ENCODE assay signal across 11 mouse cellular contexts in the genomic region with DNA sequence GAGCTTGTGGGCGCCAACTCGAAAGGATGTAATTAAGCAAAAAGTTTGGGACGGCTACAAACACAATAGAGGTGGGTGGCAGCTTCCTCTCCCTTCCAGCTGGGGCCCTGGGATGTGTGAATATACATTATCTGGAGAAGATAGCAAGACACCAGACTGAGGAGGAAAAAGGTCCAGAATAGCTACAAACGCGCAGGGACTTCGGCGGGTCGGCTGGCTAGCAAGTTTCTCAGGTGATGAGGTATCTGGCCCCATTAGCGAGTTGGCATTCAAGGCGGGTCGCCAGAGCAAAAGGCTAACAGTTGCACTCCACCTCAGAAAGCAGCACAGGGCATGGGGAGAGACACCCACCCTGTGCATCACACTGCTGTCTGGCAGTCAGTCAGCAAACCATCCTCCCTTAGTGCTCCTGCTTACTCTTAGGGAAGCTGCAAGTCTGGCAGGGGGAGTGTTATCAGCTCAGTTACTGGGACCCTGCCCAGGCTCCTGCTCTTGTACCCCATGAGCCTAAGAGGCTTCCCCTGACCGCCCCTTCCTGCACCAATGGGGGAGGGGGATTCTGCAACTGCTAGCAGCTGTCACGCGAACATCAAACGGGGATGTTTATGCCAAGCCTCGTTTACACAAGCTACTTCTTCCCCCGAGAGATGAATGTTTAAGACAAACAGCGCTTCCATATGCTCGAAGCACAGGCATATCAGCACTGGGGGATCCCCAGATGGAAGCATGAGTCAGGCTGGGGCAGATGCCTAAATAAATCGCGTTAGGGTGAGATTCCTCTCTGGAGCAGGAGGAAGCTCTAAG.
A peak's percentile ranks its signal among the peaks of the same experiment; 100 is the strongest.
DNase-seq lines count a peak whose midpoint lies in the region; ATAC-seq and TF ChIP-seq lines count a peak whose summit lies in the region.
"Had no signal": no experiment of that assay in that cellular context is flagged by ENCODE, and none has a peak within 500 bp of the region (broad histone marks: within the 10 kb centered on the region; RNA-seq: fewer than 3 reads in every experiment).

No protein-coding gene starts in this region.

- H3K4me1 ChIP-seq in forebrain, embryonic 13.5 days, result peaks cover 25% of the 10 kb centered on the region
- H3K4me1 ChIP-seq in forebrain, embryonic 10.5 days, result no peaks in the 10 kb centered on the region
- peaks cover 6% of the 10 kb centered on the region for H3K4me1 ChIP-seq in hindbrain, embryonic 16.5 days (ENCODE audit: control insufficient read depth, insufficient read depth, low read depth, low read length)
- no peaks in the 10 kb centered on the region for H3K4me1 ChIP-seq in midbrain, postnatal 0 days (ENCODE audit: insufficient read depth, low read length)

- H3K27ac ChIP-seq in forebrain, embryonic 13.5 days, result peak overlapping the region; percentile 40
- no peak overlapping the region for H3K27ac ChIP-seq in forebrain, embryonic 10.5 days
- no peak overlapping the region for H3K27ac ChIP-seq in hindbrain, embryonic 16.5 days (ENCODE audit: low read depth, low read length)
- no peak overlapping the region for H3K27ac ChIP-seq in midbrain, postnatal 0 days (ENCODE audit: low read depth, low read length)
- H3K27ac ChIP-seq: liver, embryonic 14.5 days had no signal

- no peaks in the 10 kb centered on the region for H3K27me3 ChIP-seq in forebrain, embryonic 13.5 days
- no peaks in the 10 kb centered on the region for H3K27me3 ChIP-seq in forebrain, embryonic 10.5 days (ENCODE audit: poor library complexity, severe bottlenecking)
- H3K27me3 ChIP-seq in hindbrain, embryonic 16.5 days (replicated peaks; ENCODE audit: control insufficient read depth, insufficient read depth, low read length), result no peaks in the 10 kb centered on the region
- H3K27me3 ChIP-seq in midbrain, postnatal 0 days (ENCODE audit: insufficient read depth, low read length), result no peaks in the 10 kb centered on the region

- H3K4me3 ChIP-seq in forebrain, embryonic 13.5 days, result no peak overlapping the region
- no peak overlapping the region for H3K4me3 ChIP-seq in forebrain, embryonic 10.5 days
- no peak overlapping the region for H3K4me3 ChIP-seq in hindbrain, embryonic 16.5 days (ENCODE audit: low read length)
- no peak overlapping the region for H3K4me3 ChIP-seq in midbrain, postnatal 0 days (ENCODE audit: low read depth, low read length)

- no peak for TF ChIP-seq CTCF in midbrain, postnatal 0 days (IDR thresholded peaks at IDR 0.05)

- no peak overlapping the region for H3K4me2 ChIP-seq in forebrain, embryonic 13.5 days
- H3K4me2 ChIP-seq in hindbrain, embryonic 16.5 days (ENCODE audit: low read length), result no peak overlapping the region
- no peak overlapping the region for H3K4me2 ChIP-seq in midbrain, postnatal 0 days (ENCODE audit: low read depth, low read length, poor library complexity, severe bottlenecking)

- H3K9ac ChIP-seq in forebrain, embryonic 13.5 days, result no peak overlapping the region
- H3K9ac ChIP-seq in hindbrain, embryonic 16.5 days (ENCODE audit: low read depth, low read length), result no peak overlapping the region
- H3K9ac ChIP-seq in midbrain, postnatal 0 days (replicated peaks; ENCODE audit: low read length, poor library complexity, severe bottlenecking), result no peak overlapping the region
- H3K9ac ChIP-seq: liver, embryonic 14.5 days had no signal

- WGBS in forebrain, embryonic 13.5 days, result 69% methylated on average over 21 of the region's 21 CpGs
- 84% methylated on average over 21 of the region's 21 CpGs for WGBS in forebrain, embryonic 10.5 days
- 54% methylated on average over 21 of the region's 21 CpGs for whole genome bisulfite sequencing in hindbrain, embryonic 16.5 days
- 70% methylated on average over 21 of the region's 21 CpGs for WGBS in midbrain, postnatal 0 days

- DNase-seq in forebrain, embryonic 10.5 days (ENCODE audit: extremely low spot score, low spot score), result no peak
- DNase-seq in brain, adult 2 months (ENCODE audit: low read depth, low spot score), result peak; percentile 92
- peak; percentile 34 for DNase-seq in midbrain, postnatal 0 days (ENCODE audit: low spot score)
- DNase-seq in gastrocnemius, adult 8-10 months (ENCODE audit: low spot score in 2 of 2), result no peak
- DNase-seq in gastrocnemius, adult 18-20 months (ENCODE audit: low spot score), result no peak
- DNase-seq: B cell, adult 2 months; kidney, adult 18-20 months had no signal

- ATAC-seq in forebrain, embryonic 13.5 days, result peak; percentile 79
- ATAC-seq in hindbrain, embryonic 16.5 days, result peak; percentile 48; the same call in 1 of the 2 replicates
- no peak for ATAC-seq in midbrain, postnatal 0 days (ENCODE audit: low FRiP score)
- no peak for ATAC-seq in monocyte, adult 5-6 weeks (replicated peaks; ENCODE audit: insufficient number of reproducible peaks, low FRiP score, low TSS enrichment, poor library complexity, severe bottlenecking)

- peaks cover 7% of the 10 kb centered on the region; the same call in 1 of the 2 replicates for H3K36me3 ChIP-seq in forebrain, embryonic 13.5 days (ENCODE audit: poor library complexity, severe bottlenecking)
- no peaks in the 10 kb centered on the region for H3K36me3 ChIP-seq in forebrain, embryonic 10.5 days (replicated peaks)
- H3K36me3 ChIP-seq in hindbrain, embryonic 16.5 days (ENCODE audit: control insufficient read depth, insufficient read depth, low read length), result peaks cover 3% of the 10 kb centered on the region; the same call in 1 of the 2 replicates
- no peaks in the 10 kb centered on the region for H3K36me3 ChIP-seq in midbrain, postnatal 0 days (ENCODE audit: insufficient read depth, low read length)

- H3K9me3 ChIP-seq in forebrain, embryonic 13.5 days (replicated peaks), result no peaks in the 10 kb centered on the region
- H3K9me3 ChIP-seq in forebrain, embryonic 10.5 days, result no peaks in the 10 kb centered on the region
- no peaks in the 10 kb centered on the region for H3K9me3 ChIP-seq in hindbrain, embryonic 16.5 days (ENCODE audit: control insufficient read depth, low read length)
- no peaks in the 10 kb centered on the region for H3K9me3 ChIP-seq in midbrain, postnatal 0 days (ENCODE audit: low read length)

Comparison
In these comparisons a context has a peak if more than half of its experiments do, and no peak if none do; other contexts are left out.
1. ATAC-seq: peak in forebrain, embryonic 13.5 days (single experiment) and hindbrain, embryonic 16.5 days (single experiment); none in midbrain, postnatal 0 days (single experiment) and monocyte, adult 5-6 weeks (single experiment).
2. DNase-seq: peak in brain, adult 2 months (single experiment) and midbrain, postnatal 0 days (single experiment); none in forebrain, embryonic 10.5 days (single experiment), gastrocnemius, adult 8-10 months (0 of 2) and gastrocnemius, adult 18-20 months (single experiment).